Comparison of ENCODE assay signal across 14 mouse cellular contexts in the genomic region with DNA sequence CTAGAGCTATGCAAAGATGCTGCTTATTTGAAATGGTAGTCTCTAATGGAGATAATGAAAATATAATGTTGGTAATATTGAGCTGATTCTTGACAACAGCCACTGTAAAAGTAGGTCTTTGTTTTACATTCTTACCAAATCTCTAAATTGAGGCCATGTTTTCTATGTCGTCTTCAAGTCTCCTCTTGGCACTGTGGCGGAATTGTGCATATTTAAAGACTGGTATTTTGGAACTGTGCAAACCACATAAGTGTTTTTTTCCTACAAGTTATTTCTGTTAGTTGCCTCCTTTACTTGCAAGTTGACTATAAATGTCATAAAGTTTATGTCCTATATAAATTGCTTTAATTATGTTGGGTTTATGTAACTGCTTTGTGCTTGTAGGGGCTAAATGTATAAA.
"Had no signal": no experiment of that assay in that cellular context is flagged by ENCODE, and none has a peak within 500 bp of the region (broad histone marks: within the 10 kb centered on the region; RNA-seq: fewer than 3 reads in every experiment).

No protein-coding gene starts in this region.

- DNase-seq: kidney, adult 8-10 months; kidney, postnatal 14 days; kidney, postnatal 4 days; liver; lung, adult 18-20 months; right cerebral cortex, adult 18-20 months; right cerebral cortex, postnatal 14 days; right cerebral cortex, postnatal 4 days; spleen, adult 18-20 months; thymus, postnatal 25 days had no signal

- ATAC-seq: inflammation-experienced regulatory T-cells, adult 6 months; liver, embryonic 12.5 days; lung, postnatal 0 days; midbrain, embryonic 15.5 days had no signal
